Mouse (Mus musculus): ENCODE results near the gene Aipl1.

Gene Aipl1

DNA sequence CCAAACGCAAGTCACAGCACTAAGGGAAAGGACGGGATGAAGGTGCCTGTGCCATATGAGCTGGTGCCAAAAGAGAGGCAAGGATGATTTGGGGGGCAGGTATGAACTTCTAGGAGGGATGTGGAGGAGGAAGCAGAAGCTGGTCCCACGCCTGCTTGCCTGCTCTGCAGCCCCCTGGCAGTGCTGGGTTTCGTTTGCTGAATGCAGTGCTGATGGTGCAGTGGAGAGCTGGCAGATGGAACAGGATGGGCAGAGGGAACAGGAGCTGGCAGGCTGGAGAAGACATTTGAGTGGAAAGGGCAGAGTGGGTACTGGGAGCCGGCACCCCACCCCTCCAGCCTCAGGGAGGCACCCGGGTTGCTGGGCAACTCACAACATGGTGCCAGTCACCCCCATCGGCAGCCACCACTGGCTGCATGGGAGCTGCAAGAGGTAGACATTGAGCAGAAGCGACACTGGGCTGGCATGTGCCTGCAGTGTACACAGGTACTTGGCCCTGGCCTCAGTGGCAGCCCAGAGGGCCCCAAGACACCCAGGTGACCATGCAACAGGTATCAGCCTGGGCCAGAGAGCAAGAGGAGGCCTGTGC lies 12.0 kb upstream of the Aipl1 start:
- DNase-seq: no peak

GRCm38 (mm10) chr11:72048730-72049129 lies 11.4 kb upstream of the Aipl1 start:
- DNase-seq: no peak

- no peak for DNase-seq
Observed at GRCm38 (mm10) chr11:72044231-72044630, 6.9 kb upstream of the Aipl1 start.

DNA sequence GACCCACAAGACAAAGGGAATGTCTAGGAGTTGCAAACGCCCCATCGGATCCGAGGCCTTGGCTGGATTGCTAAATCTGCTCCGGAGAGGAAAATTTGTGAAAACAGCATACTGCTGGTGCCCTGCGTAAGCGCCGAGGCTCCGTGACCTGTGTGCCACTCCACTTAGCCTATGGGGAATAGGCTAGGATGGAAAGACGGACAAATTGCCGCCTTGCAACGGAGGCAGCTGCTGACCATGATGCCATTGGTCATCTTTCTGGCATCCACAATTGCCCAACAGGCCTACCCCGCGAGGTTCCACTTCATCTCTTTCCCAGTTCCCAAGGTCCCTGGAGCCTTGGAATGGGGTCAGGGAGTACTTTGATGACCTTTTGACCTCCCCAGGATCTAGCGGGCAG lies 5.3 kb upstream of the Aipl1 start:
- DNase-seq: no peak

DNA sequence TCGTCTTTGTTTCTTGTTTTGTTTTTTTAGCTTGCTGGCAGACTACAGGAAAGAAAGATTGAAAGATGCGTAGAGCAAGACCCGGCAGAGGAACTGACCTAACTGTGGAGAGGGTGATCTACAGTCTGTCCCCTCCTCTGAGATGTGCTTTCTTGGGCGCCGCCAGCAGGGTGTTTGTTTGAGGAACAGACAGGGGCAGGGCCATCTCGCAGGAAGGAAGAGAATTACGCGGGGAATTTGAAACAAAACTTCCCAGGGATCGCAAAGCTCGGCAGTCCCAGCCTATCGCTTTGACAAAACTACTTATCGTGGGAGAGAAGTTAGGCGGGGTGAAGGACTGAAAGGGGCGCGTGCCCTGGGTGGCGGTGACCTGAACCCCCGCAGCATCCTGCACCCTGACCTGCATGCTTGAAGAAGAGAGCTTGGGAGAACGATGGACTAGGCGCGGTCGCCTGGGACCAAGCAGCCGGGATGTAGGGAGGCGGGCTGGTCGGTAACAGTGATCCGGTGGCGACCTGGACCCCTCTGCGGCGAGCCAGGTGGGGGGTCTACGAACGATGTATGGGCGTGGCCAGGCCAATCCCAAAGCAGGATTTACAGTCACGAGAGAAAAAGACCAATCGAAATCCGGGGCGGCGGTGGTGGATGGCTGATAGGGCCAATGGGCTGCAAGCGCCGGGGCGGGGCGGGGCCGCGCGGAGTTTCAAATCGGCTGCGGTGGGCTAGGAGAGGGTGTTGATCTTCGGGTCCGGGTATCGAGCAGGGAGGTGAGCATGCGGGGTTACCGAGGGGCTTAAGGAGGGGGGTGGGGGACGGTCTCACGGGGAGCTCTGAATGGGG lies 4.7 kb upstream of the Aipl1 start, which contains the start of gene Pimreg:
Gene Pimreg, plus strand, starts transcription at position 265 of the 840 bp plus-strand sequence.
- DNase-seq: peak; percentile 76

DNA sequence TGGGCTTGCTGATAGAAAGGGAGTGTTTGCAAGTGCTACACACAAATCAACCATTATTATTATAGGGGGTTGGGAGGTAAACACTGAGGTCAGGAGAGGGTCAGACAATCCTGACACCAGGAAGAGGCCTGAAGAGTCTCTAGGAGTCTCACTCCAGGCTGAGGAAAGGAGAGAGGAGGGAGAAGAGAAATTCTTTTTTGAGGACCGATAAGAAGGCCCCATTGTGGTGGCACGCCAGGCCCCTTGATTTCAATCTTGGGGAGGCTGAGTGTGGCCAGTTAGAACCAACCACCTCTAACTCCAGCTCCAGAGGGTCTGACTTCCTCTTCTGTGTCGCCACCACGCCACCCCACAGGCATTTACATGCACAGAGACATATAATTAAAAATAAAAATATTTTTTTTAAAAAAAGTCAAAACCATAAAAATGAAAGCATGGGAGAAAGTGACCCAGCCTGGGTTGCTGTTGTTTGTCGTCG lies 4.0 kb upstream of the Aipl1 start:
- DNase-seq: no peak

DNA sequence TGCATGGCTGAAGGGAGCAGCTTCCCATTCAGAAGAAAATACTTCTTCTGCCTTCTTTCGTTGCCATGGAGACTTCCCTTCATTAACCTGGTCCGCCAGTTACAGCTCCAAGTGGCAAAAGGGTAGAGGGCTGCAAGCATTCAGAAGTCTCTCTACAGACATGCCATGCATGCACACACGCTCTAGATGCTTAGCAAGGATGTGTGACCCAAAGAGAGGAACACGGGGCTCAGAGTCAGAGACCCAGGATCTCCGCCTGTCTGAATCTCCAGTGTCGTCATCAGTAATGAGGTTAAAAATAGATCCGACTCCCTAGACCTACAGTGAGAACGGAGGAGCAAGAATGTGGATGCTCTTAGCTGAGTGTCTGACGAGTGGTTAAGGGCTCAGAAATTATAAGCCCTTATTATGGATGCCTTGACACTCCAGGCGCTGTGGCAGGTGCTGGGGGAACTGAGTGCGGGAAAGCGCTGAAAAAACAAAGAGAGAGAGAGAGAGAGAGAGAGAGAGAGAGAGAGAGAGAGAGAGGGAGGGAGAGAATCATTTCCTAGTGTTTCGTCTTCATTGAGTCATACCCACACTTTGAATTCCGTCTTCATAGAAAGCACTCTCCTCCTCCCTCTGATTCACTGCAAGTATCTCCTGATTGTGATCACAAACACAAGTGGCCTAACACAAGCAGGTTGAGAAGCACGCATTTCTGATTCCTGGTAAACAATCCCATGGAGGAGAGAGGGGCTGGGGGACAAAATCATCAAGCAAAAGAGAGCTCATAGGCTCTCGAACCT lies 2.5 kb upstream of the Aipl1 start:
- no peak for DNase-seq

DNA sequence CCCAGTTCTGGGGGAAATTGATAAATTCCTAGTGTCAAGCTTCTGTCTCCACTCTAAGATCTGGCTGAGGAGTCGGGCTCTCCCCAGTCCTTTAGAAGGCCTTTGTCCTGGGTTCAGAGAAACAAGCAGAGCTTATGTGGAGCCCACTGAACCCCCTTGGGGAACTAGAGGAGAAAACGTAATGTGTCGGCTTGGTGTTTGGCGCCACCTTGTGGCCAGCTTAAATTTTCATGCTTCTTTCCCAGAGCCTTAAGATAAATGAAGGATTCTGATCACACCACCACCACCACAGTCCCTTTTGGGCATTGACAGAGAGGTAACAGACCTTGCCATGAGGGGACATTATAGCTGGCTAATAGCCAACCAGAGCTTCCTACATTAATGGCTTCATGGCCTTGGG lies 687 bp upstream of the Aipl1 start:
- peak; percentile 60 for DNase-seq

DNA sequence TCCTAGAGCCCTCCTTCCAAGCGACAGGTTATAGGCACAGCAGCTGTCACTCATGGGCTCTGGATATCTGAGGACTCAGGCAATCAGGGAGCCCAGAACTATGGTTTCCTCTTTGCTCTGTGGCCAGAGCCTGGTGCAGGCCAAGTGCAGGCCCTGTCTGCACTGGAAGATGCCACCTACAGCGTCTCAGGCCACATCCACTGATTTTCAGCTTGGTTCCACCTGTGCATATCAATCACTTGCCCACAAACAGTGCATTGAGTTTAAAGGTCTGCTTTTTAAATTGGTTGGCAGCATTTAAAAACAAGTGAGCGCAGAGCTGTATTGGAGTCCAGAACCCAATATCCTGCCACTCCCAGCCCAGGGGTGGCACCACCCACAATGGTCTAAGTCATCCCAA lies 4.7 kb downstream of the Aipl1 start:
- DNase-seq: no peak

- no peak for DNase-seq
Observed at GRCm38 (mm10) chr11:72032091-72032490, 5.2 kb downstream of the Aipl1 start.

- DNase-seq: no peak
Observed at GRCm38 (mm10) chr11:72031353-72031752, 6.0 kb downstream of the Aipl1 start.

GRCm38 (mm10) chr11:72029143-72029542 lies 8.2 kb downstream of the Aipl1 start:
- DNase-seq: no peak

GRCm38 (mm10) chr11:72027836-72028235 lies 9.5 kb downstream of the Aipl1 start:
- no peak for DNase-seq

DNA sequence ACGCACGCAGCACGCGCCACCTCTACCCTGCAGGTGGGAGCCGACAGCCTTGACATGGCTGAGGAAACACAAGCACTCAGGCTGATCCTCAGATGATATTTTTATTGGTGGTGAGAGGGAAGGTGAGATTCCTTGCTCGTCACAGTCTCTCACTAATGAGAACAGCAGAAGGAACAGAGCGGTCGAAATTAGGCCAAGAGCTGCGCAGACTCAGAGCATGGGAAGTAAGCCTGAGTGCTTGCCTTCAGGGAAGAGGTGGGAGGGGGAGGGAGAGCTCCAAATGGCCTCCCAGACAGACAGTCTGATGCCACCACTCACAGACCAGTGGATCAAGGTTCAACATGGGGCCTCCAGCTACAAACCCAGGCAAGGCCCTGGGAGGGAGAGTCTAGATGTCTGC lies 10.8 kb downstream of the Aipl1 start:
- DNase-seq: no peak

GRCm38 (mm10) chr11:72025843-72026242 lies 11.5 kb downstream of the Aipl1 start:
- no peak for DNase-seq

- DNase-seq: peak; percentile 80
Observed at GRCm38 (mm10) chr11:72024193-72024781, 13.0 kb downstream of the Aipl1 start.

GRCm38 (mm10) chr11:72023581-72023980 lies 13.7 kb downstream of the Aipl1 start:
- no peak for DNase-seq

GRCm38 (mm10) chr11:72022827-72023226 lies 14.5 kb downstream of the Aipl1 start:
- no peak for DNase-seq

GRCm38 (mm10) chr11:72021015-72021414 lies 16.3 kb downstream of the Aipl1 start:
- DNase-seq: no peak

GRCm38 (mm10) chr11:72017253-72017601 lies 20.1 kb downstream of the Aipl1 start:
- DNase-seq: no peak

- no peak for DNase-seq
Observed at GRCm38 (mm10) chr11:72016518-72017252, 20.6 kb downstream of the Aipl1 start.

- no peak for DNase-seq
Observed at GRCm38 (mm10) chr11:72014674-72015073, 22.6 kb downstream of the Aipl1 start.

GRCm38 (mm10) chr11:72011955-72012354 lies 25.4 kb downstream of the Aipl1 start:
- DNase-seq: no peak

All from cerebellum, adult 9-11 months (tissue).